Mouse (Mus musculus): ENCODE results near the gene Zbtb12.

DNA sequence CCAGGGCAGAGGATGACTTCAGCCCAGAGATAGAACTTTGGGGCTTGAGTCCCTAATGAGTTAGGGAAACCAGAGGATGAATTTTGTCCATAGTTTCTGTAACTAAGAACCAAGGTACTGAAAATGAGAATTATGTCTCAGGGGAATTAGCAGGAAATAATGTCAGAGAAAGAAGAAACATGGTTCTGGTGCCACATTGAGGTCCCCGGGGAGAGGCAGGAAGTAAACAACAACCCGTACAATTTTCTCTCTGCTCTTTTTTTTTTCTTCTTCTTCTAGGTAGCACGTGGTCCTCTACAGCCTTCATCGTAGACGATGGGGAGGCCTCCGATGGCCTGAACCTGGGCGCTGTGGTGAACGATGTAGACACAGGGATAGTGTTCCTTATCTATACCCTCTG is 53.0 kb downstream of the Zbtb12 start:
- TF ChIP-seq CTCF (conservative IDR thresholded peaks at IDR 0.05; ENCODE audit: low read length): no peak
- no peak for TF ChIP-seq NANOG (IDR thresholded peaks at IDR 0.05; ENCODE audit: borderline replicate concordance, low read length)
